Mouse (Mus musculus) gastrocnemius, postnatal 36 days (tissue): ENCODE data around the gene Syn3. TPM values are rescaled to one million over a fixed set of nuclear protein-coding genes. Genes with fewer than 3 reads are reported as not detected.
"Not testable (repeated sequence)": the region's sequence is repeated elsewhere in the genome, so short reads cannot be mapped to it uniquely, and the experiment has no call there.

ENCODE experiments used
- DNase-seq, 2 experiments: peaks; one replicate each; pipeline ENCODE4 v3.0.0; 2022
- intact Hi-C: fragments of 180-260 bp; cut with DNase I; formaldehyde crosslinking; loops from one replicate; pipeline ENCODE4 v1.15.1; 2025
- total RNA-seq, 2 experiments: library from RNA; stranded (reverse); gene quantifications; 2 replicates each; pipeline ENCODE4 v1.2.3; 2021

Gene Syn3
- total RNA-seq, 2 experiments from 2014 or later: 0.15 to 0.28 TPM

DNA sequence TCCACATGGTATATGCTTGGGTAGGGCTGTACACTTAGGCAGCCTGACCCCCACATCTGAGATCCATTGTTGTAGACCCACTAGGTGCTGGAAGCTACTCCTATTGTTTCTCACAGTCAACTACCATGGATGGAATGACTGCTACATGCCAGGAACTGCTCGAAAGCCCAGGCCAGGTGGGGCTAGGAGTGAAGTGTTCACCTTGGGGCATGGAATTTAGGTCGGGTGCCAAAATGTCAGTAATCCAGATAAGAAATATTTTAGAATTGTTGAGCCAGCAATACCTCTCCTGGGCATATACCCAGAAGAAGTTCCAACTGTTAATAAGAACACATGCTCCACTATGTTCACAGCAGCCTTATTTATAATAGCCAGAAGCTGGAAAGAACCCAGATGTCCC is 119.9 kb downstream of the Syn3 start:
- DNase-seq, intact Hi-C loops: not testable (repeated sequence)

DNA sequence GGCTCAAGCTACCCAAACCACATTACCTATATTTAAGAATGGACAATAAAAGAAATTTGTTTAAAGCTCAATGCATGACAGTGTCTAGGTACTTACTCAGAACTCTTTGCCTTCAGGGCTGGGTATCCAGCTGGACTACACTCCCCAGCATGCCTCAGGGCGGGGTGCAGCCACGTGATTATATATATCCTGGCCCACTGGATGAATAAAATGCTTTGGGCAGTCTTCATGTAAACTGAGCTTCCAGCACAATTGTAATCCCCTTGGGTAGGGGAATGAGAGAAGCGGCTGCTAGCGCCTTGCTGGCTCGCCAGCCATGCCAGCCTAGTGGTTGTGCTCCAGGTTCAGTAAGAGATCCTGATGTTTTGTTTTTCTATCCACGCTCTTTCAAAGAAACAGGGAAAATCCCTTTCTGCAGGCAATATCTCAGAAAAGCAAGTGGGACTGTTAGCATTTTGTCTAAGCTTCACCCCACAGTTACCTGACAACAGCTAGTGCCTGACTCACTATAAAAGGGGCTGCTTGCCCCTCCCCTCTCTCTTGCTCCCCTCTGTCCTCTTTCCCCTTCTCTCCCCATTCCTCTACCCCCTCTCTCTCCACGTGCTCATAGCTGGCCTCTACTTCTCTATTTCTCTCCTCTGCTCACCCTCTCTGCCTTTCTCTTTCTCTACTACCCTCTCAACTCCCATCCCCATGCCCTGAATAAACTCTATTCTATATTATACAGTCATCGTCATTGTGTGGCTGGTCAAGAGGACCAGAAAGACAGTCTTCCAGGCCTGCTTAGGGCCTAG is 122.1 kb downstream of the Syn3 start:
- intact Hi-C loops: no loop called here
- no peak for DNase-seq

DNA sequence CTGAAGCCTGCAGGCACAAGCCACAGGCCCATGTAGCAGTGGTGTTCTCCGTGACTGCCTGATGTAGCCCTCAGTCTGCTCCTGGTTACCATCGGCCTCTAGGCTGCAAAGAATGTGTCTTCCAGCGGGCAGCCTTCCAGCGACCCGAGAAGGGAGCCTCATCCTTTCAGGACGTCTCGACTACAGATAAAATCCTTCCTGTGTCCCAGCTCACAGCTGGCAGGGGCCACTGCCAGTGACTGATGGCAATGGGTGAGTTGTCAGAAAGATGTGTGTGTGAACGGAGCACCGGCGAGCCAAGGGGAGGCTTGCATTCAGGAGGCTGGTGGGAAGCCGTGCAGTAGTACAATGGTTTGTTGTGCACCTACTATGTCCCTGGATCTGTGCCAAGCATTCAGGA is 122.8 kb downstream of the Syn3 start:
- intact Hi-C loops: no loop called here
- DNase-seq: no peak

DNA sequence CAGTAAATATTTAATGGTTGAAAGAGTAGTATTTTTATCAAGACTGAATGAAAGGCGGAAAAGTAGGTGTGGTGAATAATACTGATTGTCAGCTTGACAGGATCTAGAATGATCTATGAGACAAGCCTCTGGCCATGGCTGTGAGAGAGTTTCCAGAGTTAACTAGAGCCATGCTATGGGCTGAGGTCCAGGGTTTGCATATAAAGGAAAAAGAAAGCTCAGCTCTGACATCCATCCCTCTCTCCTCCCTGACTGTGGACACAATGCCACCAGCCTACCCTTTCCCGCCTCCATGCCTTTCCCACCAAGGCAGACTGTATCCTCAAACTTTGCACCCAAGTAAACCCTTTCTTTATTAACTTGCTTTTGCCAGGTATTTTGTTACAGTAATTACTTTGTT is 124.6 kb downstream of the Syn3 start:
- intact Hi-C loops: no loop called here
- DNase-seq: no peak

DNA sequence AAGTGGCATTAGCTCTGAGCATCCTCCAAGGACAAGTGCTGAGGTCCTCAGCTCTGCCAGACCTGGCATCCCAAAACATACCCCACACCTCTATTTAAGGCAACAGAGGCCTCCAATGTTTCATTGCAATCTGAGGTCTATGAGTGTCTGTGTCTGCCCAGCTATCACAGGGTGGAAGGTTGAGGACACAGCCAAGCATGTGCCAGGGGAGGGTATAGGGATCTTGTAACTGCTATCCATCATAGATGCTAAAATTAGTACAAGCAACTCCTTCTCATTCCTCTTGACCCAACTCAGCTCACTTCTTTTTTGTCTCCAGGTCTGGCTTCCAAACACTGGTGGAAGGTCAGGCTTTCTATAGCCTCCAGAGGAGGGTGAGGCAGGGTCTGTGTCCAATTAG is 127.1 kb downstream of the Syn3 start:
- no peak for DNase-seq
- intact Hi-C loops: no loop called here

DNA sequence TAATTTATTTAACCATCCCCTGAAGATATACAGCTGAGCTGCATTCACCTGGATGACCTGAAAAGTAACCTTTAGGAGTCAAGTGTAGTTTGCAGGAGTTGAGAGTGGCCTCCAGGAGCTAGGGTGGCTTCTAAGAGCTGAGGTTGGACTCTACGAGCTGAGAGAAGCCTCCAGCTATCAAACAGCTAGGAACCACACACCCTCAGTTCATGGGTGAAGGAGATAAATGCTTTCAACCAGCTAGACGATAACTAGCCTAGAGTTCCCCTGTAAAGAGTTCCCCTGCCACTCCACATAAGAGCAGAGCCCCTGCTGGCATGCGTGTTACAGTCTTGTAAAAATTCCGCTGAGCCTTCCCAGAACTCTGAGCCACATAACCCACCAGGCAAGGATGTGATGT is 129.3 kb downstream of the Syn3 start:
- no peak for DNase-seq
- intact Hi-C loops: loop anchor here (5.0 kb wide), 1 partner anchor 52 kb away; no protein-coding TSS in a partner anchor

DNA sequence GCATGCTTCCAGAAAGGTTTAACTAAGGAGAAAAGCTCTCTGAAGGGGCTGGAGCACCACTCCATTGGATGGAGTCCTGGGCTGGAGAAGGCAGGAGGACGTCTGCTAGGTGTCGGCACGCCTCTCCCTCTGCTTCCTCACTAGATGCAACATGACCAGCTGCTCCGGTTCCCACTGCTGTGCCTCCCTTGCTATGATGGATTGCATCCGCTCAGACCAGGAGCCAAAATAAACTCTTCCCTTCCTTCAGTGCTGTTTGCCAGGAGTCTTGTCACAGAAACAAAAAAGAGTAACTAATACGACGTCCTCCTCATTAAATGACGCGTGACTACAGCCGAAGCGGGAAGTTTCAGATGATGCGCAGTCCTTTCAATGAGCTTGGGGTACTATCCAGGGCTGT is 129.9 kb downstream of the Syn3 start:
- DNase-seq: no peak
- intact Hi-C loops: loop anchor here (5.0 kb wide), 1 partner anchor 52 kb away; no protein-coding TSS in a partner anchor

DNA sequence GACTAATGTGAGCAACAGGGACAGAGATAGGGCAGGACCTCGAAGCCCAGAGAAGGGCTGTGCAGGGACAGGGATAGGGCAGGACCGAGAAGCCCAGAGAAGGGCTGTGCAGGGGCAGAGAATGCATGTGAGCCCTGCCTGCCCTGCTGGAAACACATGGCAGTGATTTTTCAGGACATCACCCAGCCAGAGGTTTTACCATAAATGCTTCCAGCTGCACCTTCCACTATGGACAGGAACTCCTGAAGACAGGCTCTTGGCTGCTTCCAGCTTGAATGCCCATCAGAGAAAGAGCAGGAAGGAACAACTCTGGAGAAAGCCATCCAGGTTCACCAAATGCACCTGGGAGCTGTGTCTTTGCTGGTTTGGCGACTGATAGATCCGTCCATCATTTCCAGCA is 131.3 kb downstream of the Syn3 start:
- DNase-seq: no peak
- intact Hi-C loops: loop anchor here (5.0 kb wide), 1 partner anchor 50 kb away; no protein-coding TSS in a partner anchor

DNA sequence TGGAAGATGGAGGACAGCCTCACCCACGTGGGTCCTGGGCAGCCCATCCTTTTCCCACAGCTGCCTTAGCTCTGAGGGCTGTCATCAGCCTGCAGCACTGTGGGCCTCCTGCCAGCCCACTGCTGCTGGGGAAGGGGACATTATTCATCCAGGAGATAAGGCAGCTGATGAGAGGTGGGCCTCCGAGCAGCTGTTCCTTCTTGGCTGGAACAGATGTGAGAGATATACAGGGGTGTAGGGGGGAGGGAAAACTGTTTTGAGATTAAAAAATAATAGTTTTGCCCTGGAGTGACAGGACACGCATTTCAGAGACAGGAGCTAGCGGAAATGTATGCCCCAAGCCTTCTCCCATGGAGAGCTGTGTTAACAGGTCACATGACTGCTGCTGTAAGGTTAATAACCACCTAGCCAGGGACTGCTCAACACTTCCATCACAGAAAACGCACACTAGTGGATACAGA is 133.0 kb downstream of the Syn3 start:
- intact Hi-C loops: loop anchor here (5.0 kb wide), 1 partner anchor 48 kb away; no protein-coding TSS in a partner anchor
- no peak for DNase-seq

DNA sequence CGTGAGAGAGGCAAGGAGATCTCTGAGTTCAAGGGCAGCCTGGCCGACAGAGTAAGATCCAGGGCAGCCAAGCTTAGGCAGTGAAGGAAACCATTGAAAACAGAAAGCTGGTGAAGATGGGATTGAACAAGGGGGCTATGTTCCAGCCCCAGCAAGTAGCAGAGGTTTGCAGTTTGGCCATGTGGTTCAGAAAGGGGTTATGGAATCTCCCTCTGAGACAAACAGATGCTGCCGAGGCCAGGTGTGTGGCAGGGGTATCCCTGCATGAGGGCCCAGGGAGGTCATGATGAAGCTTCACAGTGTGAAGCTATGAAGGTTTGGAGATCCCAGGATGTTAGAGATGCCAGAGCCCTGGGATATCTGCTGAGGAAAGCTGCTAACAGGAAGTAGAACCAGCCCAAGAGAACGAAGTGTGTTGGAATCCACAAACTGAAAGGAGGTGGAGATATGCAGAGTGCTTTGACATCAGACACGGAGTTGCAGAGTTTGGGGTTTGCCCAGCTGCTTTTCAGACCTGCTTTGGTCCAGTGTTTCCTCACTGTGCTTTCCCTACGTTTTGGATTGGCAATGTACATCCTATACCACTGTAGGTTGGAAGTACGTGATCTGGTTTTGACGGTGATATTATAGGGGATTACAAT is 134.9 kb downstream of the Syn3 start:
- intact Hi-C loops: no loop called here
- DNase-seq: no peak

DNA sequence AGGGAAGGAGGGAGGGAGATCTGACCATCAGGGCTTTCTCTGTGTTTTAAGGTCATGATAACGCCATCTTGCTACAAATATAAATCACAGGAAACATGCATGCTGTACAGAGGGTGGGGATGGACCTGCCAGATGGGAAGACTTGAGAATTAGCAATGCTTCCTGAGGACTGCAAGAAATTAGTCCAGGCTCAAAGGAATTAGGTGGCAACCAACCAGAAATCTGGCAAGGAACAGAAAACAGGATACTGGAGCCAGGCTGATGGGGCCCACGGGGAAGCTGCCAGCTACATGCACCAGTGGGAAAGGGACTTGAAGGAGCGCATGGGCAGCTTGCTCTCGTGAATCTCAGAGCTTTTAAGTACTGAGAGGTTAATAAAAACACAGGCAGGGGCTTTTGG is 139.0 kb downstream of the Syn3 start:
- intact Hi-C loops: no loop called here
- DNase-seq: no peak

DNA sequence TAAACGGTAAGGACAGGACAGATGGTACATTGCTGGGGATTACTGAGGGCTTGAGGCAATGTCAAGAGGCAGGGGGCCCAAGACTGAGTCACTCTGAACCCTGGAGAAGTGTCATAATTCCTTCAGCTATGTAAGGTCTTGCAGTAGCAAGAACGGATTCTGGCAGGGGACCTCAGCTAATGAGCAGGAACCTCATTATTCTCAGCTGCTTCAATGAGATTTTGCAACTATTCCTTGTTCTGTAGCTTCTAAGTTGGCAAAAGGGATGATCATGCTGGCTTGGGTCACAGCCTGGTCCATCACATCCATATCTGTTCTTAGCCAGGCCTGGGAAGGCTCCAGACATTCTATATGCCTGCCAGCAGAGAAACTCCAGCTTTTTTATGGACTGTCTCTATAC is 139.5 kb downstream of the Syn3 start:
- intact Hi-C loops: no loop called here
- no peak for DNase-seq

DNA sequence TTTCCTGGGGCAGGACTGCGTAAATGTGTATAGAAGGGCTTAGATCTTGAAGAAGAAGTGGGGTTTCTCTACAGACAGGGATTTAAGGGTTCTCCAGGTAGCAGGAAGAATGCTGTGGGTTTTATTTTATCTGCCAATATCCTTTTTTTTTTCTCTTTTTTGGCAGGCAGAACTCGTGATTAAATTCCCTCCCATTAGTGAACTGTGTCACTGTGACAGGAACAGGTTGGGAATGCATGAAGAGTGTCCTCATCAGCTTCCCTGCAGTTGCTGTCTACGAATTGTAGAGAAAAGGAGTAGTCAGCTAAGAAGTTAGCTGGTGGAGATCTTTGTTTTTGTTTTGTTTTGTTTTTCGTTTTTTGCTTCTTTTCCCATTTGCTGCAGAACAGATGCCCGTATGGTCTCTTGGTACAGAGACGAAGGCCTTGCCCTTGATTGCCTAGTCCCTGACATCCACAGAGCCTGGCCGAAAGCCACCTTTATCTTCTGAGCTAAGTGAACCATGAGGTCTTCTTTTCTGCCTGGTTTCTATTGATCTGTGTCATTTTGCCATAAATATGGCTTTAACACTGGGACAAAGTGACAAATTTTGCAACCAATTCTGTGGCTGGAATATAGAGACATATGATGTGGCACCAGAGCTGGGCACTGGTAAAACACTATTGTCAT is 140.3 kb downstream of the Syn3 start:
- DNase-seq: no peak
- intact Hi-C loops: no loop called here

DNA sequence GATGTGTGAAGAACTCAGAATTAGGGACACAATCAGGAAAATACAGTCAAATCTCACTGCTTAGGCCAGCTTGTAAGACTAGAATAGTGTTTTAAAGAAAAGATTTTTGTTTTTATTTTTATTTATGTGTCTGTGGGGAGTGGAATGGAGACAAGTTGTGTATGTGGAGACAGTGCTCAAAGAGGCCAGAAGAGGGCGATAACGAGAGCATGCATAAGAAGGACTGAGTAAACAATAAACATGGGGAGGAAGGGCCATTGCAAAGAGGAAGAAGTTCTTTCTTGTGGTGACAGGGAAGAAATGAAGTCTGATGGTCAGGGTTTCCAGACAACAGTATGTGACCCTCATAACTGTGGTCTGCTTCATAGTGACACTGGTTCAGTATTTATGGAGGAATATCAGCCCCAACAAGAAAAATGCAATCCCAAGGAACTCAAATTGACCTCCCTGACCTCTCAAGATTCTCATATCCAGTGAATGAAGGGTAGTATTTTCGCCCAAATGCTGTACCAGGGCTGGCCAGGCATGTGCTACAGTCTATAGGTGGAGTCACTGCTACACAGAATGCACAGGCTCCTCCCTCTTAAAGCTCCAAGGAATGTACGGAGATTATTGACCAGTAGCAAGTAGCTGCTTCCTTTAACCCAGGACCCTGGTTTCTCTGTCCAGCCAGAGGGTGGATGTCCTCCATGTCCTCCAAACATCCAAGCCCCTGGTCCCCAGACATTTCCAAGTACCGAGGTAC is 141.7 kb downstream of the Syn3 start:
- no peak for DNase-seq
- intact Hi-C loops: no loop called here

DNA sequence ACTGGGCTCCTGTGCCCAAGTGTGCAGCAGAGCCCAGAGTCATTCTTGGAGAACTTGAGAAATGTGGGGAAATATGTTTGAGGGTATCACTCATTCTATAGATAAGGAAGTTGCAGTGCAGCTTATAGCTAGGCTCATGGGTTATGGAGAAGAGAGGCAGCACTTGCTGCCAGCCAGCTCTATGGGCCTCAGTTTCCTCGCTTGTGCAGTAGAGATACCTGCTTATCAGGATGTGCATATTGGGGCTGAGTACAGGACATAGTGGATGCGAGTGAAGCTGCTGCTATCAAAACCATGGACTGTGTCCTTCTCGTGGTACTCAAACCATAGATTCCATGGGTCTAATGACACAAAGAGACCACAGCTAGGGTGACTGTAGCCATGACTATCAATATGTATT is 146.2 kb downstream of the Syn3 start:
- intact Hi-C loops: no loop called here
- DNase-seq: no peak

DNA sequence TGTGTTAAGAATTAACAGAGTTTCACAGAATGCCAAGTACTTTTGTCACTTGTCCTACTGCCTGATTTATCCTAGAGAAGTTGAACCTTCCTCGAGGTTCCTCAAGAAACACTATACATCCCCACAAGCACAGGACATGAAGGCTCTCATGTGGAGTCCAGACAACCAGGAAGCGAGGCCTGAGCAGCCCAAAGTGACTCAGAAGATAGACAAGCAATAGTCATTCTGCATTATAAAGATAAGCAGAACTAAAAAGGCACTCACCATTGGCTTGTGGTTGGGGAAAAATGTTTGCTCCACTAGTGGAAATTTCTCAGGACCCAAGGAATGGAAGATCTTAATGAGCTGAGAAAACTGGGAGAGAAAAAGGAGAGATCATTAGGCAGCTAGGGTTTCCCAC is 147.4 kb downstream of the Syn3 start:
- intact Hi-C loops: no loop called here
- DNase-seq: no peak

DNA sequence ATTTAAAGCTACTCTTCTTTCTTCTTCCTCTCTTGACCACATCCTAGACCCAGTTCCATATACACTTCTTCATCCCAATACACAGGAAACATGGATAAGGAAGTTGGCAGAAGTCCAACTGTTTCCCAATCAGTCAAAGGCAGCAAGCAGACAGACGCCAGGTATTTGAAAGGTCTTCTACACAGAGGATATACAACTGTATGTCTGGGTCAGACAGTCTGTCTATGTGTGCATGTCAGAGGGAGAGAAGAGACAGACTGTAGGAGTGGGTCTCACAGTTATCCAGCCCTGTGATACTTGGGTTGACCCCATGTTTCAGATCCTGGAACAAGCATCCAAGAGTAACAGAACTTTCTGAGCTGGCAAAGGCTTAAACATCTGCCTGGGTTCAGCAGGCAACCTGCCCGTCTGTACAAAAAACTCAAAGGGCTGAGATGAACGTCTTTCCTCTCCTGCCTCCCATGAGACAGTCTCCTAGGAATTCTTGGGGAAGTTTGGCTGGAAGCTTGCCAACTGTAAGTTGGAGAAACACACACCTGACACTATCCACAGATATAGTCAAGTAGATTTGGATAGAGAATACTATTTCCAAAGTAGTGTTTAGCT is 152.4 kb downstream of the Syn3 start:
- no peak for DNase-seq
- intact Hi-C loops: loop anchor here (5.0 kb wide), 1 partner anchor 106 kb away; no protein-coding TSS in a partner anchor

DNA sequence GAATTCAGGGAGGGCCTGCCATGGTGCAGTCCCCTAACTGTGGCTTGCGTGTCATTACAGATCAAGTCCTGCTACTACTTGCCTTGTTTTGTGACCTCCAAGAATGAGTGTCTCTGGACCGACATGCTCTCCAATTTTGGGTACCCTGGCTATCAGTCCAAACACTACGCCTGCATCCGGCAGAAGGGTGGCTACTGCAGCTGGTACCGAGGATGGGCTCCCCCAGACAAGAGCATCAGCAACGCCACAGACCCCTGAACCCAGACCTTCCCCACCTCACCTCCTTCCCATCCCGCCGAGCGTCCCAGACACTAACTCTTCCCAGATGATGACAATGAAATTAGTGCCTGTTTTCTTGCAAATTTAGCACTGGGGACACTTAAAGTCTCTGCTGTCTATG is 153.1 kb downstream of the Syn3 start:
- intact Hi-C loops: loop anchor here (5.0 kb wide), 1 partner anchor 107 kb away; no protein-coding TSS in a partner anchor
- DNase-seq: no peak

DNA sequence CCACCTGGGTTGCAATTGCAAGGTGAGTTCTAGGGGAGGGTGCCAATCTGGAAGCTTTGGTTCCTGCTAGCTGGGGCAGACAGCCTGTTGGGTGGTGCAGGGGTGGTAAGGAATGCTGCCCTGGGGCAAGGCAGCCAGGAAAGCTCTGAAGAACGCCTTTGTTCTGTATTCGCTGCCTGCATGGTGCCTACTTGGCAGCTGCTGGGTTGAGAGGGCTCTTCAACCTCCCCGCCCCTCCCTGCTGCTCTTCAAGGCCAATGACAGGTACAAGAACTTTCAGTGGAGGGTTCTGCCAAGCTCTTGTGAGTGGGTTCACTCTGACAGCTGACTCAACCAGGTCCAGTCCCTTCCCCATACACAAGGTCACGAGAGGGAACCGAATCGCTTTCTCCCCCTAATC is 154.0 kb downstream of the Syn3 start:
- intact Hi-C loops: loop anchor here (5.0 kb wide), 2 partner anchors 42 to 108 kb away; partner anchors contain the start of gene Timp3
- DNase-seq: no peak

DNA sequence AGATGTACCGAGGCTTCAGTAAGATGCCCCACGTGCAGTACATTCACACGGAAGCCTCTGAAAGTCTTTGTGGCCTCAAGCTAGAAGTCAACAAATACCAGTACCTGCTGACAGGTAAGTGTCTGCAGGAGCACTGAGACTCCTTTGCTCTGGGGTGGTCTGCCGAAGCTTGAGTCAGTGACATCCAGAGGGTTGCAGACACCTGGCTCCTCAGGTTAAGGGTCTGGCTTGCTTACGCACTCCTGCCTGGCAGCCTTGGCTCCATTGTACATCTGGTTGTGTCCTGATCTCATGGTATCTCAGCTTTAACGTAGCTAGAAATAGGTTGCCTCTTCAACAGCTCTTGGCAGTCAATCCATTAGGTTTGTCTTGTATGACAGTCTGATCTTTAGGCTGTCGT is 154.8 kb downstream of the Syn3 start:
- intact Hi-C loops: loop anchor here (5.0 kb wide), 1 partner anchor 42 kb away; the partner anchor contains the start of gene Timp3
- DNase-seq: no peak
